Mouse (Mus musculus) G1E-ER4 (cell line): ENCODE results near the gene Drg1. TPM values are rescaled to one million over a fixed set of nuclear protein-coding genes. Genes with fewer than 3 reads are reported as not detected.

Experiments
- GATA1 ChIP-seq: IDR thresholded peaks from one replicate; pipeline ENCODE4 v1.8.0; 2012; ENCODE audit warnings: low read length, inconsistent platforms
- polyA plus RNA-seq: library from polyadenylated mRNA; stranded (reverse); fragments of >175 nt; gene quantifications from 2 replicates; pipeline ENCODE4 v1.2.3, GENCODE M21; 2012

Drg1 gene
- polyA plus RNA-seq: 84.4 and 103 TPM in 2 replicates

DNA sequence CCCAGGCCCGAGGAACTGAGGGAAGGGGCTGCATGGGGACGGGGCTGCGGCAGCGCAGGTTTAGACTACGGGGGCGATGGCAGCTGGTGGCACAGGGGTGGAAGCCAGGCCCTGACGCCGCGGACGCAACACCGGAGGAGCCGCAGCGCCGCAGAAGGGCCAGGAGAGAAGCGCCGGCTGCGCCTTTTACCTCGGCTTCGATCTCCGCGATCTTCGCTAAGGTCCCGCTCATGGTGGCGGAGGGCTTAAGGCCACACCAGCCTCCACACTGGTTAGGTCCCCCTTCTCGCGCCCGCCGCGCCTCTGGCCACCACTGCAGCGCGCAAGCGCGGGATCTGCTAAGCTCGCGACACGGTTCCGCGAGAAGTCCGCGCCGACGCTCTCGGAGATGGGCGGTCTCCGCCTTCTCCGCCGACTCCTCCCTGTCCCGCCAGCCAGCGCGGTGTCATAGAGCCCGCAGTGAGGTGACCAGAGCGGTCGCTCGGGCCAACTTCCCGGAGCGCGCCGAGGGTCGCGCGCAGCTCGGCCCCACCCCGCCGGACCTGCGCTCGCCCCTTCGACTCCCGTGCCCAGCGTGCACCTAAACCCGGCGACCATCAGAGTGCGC, at the start of gene Drg1:
Drg1 (minus strand) TSS at position 337 of the 607 bp plus-strand sequence.
- no peak for TF ChIP-seq GATA1

DNA sequence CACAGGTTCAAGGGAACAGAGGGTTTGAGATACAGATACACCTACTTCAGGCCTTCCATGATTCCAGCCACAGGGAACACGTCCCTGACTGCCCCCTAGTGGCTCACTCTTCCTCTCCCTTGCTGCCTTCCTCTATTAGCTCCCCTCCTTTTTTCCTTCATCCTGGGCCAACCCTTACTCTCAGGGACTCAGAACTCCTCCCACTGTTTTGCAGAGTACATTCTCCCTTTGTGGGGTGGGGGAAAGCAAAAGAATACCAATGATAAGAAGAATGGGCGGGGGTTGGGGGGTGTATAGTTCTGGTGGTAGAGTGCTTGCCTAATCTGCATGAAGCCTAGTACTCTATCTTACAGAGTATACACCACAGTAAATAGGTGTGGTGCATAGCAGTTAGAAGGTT, 47.9 kb upstream of the Drg1 start:
- TF ChIP-seq GATA1: no peak

DNA sequence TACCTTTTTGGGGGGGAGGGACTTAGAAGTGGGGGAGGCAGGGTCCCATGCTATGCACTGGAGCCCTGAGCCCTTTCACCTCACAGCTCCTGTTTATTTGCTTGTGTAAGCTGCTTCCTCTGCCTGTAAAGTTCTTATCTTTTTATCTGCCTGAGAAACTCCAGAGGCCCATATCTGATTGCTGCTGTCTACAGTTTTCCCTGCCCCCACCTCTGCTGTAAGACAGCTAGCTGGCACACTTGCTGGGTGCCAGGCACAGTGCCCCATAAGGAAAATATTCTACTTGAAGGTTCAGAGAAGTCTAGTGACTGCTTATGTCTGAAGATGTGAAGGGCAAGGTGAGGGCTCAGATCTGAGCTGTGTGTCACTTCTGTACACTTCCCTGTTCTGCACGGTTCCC, 47.1 kb upstream of the Drg1 start:
- peak; percentile 16 for TF ChIP-seq GATA1

DNA sequence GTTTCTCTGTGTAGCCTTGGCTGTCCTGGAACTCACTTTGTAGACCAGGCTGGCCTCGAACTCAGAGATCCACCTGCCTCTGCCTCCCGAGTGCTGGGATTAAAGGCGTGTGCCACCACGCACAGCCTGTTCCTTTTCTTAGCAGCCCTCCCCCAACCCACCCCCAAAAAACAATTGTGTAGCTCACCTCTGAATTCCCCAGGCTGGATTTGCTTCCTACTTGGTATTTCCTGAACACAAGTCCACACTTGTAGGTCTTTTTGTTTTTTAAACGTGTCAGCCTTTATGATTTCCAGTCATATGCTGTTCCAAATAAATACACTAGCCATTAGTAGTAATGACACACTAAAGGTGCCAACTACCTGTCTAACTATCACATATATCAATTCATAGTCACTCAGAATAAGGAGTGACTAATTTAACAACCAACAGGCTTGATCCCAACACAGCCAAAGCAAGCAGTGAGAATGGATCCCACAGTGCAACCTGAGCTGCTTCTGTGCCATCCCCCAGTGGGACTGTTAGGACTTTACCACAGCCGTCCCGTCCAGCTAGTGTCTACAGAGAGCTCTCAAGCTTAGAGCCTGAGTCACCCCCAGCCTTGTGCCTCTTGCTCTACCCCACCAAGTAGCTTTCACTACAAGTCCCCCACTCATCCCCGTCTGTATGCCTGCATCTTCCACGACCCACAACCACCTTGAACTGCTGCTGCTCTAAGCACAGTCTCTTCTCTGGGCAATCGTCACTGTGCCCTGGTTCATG, 45.6 kb upstream of the Drg1 start:
- no peak for TF ChIP-seq GATA1

DNA sequence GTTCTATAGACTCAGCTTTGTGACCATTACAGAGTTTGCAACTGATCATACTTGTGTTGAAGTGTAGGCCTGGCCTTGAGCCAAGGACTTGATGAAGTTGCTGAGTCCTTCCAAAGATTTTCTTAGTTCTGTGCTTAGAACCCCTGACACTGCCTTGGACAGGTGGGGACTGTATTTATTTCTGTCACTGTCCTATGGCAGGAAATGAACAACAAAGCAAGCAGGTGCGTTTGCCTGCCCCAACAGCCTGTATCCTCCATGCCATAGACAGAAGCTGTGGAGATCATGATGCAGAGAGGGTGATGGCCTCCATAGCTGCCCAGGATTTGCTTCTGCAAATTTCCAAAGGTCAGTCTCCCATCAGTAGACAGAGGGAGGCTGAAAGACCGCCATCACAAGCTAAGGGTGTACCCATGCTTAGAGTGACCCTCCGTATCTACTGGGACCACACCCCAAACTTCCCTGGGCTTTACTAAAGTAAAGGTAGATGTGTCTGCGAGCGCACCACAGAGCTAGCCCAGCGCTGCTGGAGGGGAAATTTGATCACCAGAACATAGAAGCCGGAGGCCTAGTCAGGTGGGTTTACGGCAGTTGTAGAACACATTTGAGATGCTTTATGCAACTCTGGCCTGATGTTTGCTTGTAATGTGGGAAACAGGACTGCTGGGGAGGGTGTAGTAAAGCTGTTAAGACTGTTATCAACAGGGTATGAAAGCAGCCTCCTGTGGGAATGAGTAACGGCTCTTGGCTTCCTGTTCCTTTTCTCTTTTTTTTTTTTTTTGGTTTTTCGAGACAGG, 44.8 kb upstream of the Drg1 start:
- no peak for TF ChIP-seq GATA1

DNA sequence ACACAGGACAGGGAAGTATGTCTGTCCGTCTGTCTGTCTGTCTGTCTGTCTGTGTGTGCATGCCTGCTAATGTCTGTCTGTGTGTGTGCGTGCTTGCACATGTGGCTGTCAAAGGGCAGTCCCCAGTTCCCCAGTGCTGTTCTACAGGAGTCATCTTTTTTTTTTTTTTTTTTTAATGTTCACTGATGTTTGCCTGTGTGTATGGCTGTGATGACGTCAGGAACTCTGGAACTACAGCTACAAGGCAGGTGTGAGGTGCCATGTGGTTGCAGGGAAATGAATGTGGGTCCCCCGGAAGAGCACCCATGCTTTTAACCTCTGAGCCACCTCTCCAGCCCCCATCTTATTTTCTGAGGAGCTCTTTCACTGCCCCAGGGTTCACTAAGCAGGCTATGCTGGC, 43.7 kb upstream of the Drg1 start:
- no peak for TF ChIP-seq GATA1

DNA sequence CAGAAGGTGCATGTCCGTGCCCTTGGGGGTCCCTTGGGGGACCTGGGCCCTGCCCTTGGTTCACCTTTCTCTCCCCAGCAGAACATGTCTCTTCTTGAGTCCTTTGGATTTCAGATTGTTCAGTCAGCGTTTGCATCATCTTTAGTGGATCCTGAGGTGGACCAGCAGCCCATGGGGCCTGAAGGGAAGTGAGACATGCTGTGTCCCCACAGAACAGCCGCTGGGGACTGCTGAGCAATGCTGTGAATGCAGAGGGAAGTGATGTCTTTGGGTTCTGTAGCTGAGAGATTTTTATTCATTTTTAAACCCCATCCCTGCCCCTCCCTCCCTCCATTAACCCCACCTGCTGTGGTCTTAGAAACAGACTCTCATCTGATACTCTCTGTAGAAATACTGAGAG, 41.7 kb upstream of the Drg1 start:
- TF ChIP-seq GATA1: no peak

DNA sequence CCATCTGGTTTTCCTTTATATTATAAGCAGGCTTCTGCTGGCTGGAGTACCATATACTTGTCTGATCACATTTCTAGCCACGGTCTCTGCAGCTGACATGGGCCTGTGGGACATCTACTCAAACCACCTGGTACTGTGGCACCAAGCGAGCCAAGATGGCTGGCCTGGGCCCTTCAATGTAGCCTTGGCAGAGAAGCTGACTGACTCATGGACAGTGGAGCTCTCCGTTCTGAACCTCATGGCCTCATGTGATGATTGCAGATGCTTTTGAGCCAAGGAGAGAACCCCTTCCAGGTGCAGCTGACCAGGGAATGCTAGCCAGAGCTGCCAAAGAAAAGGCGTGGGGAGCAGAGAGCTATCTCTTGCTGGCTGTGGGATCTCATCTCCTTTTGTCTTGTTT, 39.6 kb upstream of the Drg1 start:
- no peak for TF ChIP-seq GATA1

DNA sequence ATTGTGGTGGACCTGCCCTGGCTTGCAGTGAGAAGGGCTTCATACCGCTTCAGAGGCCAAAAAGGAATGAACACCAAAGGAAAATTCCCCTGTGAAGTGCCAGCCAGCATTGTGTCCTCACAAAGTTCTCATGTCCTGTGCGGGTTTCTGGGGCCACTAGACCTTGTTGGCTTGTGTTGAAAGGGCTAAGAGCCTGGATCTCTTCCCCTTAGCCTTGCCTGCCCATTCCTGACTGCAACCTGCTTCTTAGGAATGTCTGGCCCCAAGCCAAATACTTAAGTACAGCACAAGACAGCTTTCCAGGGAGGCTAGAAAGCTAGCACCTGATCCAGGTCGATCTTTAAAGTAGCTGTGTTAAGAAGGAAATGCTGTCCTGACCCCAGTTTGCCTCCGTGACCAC, 36.6 kb upstream of the Drg1 start:
- TF ChIP-seq GATA1: no peak

DNA sequence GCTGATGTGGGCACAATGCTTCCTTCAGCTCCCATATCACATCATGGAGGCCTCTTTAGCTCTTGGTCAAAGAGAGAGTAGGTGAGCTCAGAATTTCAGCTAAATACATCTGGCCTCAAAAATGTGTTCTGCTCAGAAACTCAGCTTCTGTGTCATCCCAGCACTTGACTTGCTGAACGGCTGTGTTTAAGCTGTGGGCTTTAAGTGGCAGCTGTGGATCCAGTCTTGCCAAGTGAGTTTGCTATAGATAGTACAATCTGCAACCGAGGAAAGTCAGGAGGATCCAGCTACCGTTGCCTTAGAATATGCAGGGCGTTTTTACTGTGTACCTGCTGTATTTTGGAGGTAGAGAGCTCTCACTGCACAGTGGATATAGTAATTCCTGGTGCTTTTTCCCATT, 36.2 kb upstream of the Drg1 start:
- TF ChIP-seq GATA1: no peak

DNA sequence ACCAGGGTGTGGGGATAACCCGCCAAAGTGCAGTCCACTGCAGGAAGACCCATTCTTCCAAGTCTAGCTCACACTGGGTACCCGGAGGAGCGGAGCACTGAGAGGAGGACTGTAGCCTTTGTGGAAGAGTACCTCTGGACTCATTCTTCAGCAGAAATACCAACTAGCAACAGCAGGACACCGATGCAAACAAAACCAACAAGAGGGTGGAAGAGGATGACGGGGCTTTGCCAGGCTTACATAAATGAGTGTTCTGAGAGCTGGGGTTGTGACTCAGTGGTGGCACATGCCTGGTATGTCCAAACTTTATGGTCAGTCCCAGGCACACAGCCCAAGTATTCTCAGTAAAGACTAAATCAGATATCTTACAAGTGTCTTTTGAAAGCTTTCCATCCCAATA, 34.9 kb upstream of the Drg1 start:
- TF ChIP-seq GATA1: no peak

DNA sequence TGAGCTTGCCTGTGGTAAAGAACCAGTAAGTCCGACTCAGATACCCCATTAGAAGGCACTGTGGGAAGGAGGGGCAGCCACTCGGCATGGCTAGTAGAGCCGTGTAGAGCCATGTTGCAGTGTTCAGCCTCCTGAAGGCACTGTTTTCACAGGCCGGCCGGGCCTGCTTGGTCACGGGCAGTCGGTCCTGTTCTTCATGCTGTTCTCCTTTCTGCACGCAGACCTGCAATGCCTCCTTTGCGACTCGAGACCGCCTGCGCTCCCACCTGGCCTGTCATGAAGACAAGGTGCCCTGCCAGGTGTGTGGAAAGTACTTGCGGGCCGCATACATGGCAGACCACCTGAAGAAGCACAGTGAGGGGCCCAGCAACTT, 32.6 kb upstream of the Drg1 start:
- TF ChIP-seq GATA1: no peak

DNA sequence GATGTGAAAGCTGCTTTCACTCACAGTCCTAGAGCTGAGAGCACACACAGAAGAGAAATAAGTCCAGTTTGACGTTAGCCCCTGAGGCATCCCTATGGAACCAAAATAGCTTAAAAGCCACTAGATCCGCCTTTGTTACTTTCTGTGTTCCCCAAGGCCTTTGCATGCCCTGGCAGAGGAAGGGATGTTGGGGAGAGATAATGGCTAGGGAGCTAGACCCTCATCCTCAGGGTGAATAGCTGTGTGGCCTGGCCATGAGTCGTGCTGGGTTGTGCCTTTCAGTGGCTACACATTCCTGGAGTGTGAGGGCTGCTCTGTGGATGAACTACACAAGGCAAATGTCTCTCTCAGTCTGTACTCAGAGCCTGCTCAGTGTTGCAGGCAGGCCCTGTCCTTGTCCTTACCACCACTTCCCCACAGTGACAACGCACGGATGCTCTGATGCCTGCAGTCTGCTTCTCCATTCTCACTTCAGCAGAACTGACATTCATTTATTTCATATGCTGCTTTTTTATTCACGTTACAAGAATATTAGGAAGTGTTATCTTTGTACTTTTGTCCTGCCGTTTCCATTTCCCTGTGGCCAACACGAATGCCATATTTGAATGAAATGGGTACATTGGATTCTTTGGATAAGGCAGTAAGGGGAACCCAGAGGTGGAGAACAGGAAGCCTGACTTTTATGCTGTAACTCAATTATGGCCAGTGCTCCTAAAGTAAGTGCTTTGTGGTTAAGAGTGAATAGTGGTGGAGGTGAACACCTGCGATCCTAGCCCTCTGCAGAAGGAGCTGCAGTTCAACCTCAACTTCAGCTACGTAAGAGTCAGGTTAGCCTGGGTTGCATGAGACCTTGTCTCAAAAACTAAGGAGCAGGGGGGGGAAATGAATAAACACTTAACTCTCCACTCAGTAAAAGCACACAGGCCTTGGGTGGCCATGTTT, 31.9 kb upstream of the Drg1 start:
- TF ChIP-seq GATA1: no peak

DNA sequence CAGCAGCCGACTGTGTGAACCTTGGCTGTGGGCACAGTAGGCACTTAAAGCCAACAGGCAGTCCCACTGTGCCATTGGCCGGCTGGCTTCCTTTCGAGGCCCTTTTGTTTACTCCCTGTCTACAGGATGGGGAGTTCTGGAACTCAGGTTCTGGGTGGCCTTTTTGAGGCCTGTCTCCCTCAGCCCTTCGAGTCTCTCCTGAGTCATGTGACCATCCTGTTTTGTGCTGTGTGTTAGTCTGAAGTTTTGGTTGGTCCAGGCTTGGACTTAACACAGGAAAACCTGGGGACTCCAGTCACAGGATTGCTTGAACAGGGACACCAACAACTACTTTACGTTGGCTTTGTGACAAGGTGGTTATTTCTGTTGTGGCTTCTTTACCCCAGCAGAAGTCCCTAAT, 29.8 kb upstream of the Drg1 start:
- TF ChIP-seq GATA1: no peak

DNA sequence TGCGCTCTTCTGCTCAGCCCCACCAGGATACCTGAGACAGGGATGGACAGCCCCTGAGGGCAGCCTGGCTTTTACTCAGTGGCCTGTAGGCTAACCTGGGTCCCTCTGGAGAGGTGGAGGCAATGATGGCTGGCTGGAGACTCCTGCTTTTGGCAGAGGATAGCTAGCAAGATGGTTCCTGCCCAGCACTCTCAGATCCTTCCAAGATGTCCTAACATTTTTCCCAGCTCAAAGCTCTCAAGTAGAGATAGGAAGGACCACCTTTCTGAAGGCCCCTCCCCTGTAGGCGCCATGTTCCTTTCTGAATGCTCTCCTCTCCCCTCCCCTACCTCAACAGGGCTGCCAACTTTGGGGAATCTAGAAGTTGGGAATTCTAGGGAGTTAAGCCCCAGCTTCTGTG, 28.4 kb upstream of the Drg1 start:
- TF ChIP-seq GATA1: no peak
